Mouse (Mus musculus): ENCODE measurements at regions not wholly inside any gene's neighbourhood (a gene's known extent, or its start where the extent isn't known, plus 50 kb on each side); places are given as distances from the start of the nearest gene placed in this dataset.
A peak's percentile ranks its signal among the peaks of the same experiment; 100 is the strongest.

- H3K4me3 ChIP-seq (replicated peaks; ENCODE audit: low read length) = no peak overlapping the region
- ATAC-seq = peak; percentile 92
- WGBS = 45% methylated on average over 5 of the region's 5 CpGs
- H3K27me3 ChIP-seq (replicated peaks; ENCODE audit: control insufficient read depth, insufficient read depth, low read length) = no peaks in the 10 kb centered on the region
- no peaks in the 10 kb centered on the region for H3K36me3 ChIP-seq (ENCODE audit: control insufficient read depth, insufficient read depth)
- no peaks in the 10 kb centered on the region for H3K9me3 ChIP-seq (ENCODE audit: control insufficient read depth, low read length)
- H3K4me2 ChIP-seq (ENCODE audit: low read length) = no peak overlapping the region
- H3K27ac ChIP-seq (ENCODE audit: low read length) = peak overlapping the region; percentile 43
- H3K4me1 ChIP-seq (replicated peaks; ENCODE audit: control insufficient read depth, insufficient read depth, low read length) = peaks cover 8% of the 10 kb centered on the region
- H3K9ac ChIP-seq (replicated peaks; ENCODE audit: low read depth, low read length) = no peak overlapping the region
These were observed 245.1 kb downstream of the Rps24 start for GRCm38 (mm10) chr14:24731872-24732525.

GRCm38 (mm10) chr14:24733326-24733725, 246.4 kb downstream of the Rps24 start:
- Histone ChIP-seq H3K27ac (ENCODE audit: low read length) (no peak overlapping the region), H3K9ac (replicated peaks; ENCODE audit: low read depth, low read length) (no peak overlapping the region), H3K4me2 (ENCODE audit: low read length) (no peak overlapping the region), H3K4me1 (replicated peaks; ENCODE audit: control insufficient read depth, insufficient read depth, low read length) (peaks cover 8% of the 10 kb centered on the region), H3K27me3 (replicated peaks; ENCODE audit: control insufficient read depth, insufficient read depth, low read length) (no peaks in the 10 kb centered on the region), H3K4me3 (replicated peaks; ENCODE audit: low read length) (no peak overlapping the region), H3K36me3 (ENCODE audit: control insufficient read depth, insufficient read depth) (no peaks in the 10 kb centered on the region), H3K9me3 (ENCODE audit: control insufficient read depth, low read length) (no peaks in the 10 kb centered on the region)
- ATAC-seq = no peak
- WGBS = 76% methylated on average over 7 of the region's 7 CpGs

GRCm38 (mm10) chr14:24738869-24739268, 251.9 kb downstream of the Rps24 start:
- H3K4me1 ChIP-seq (replicated peaks; ENCODE audit: control insufficient read depth, insufficient read depth, low read length) = no peaks in the 10 kb centered on the region
- no peaks in the 10 kb centered on the region for H3K9me3 ChIP-seq (ENCODE audit: control insufficient read depth, low read length)
- ATAC-seq = no peak
- no peak overlapping the region for H3K4me3 ChIP-seq (replicated peaks; ENCODE audit: low read length)
- H3K9ac ChIP-seq (replicated peaks; ENCODE audit: low read depth, low read length) = no peak overlapping the region
- no peak overlapping the region for H3K27ac ChIP-seq (ENCODE audit: low read length)
- no peaks in the 10 kb centered on the region for H3K36me3 ChIP-seq (ENCODE audit: control insufficient read depth, insufficient read depth)
- H3K4me2 ChIP-seq (ENCODE audit: low read length) = no peak overlapping the region
- H3K27me3 ChIP-seq (replicated peaks; ENCODE audit: control insufficient read depth, insufficient read depth, low read length) = no peaks in the 10 kb centered on the region

GRCm38 (mm10) chr14:24744451-24744850, 257.5 kb downstream of the Rps24 start:
- no peaks in the 10 kb centered on the region for H3K27me3 ChIP-seq (replicated peaks; ENCODE audit: control insufficient read depth, insufficient read depth, low read length)
- H3K9me3 ChIP-seq (ENCODE audit: control insufficient read depth, low read length) = no peaks in the 10 kb centered on the region
- peaks cover 28% of the 10 kb centered on the region for H3K4me1 ChIP-seq (replicated peaks; ENCODE audit: control insufficient read depth, insufficient read depth, low read length)
- no peaks in the 10 kb centered on the region for H3K36me3 ChIP-seq (ENCODE audit: control insufficient read depth, insufficient read depth)
- peak; percentile 49; the same call in 1 of the 2 replicates for ATAC-seq
- H3K4me2 ChIP-seq (ENCODE audit: low read length) = no peak overlapping the region
- H3K4me3 ChIP-seq (replicated peaks; ENCODE audit: low read length) = no peak overlapping the region
- WGBS = 49% methylated on average over 2 of the region's 2 CpGs
- no peak overlapping the region for H3K9ac ChIP-seq (replicated peaks; ENCODE audit: low read depth, low read length)
- no peak overlapping the region for H3K27ac ChIP-seq (ENCODE audit: low read length)

- peaks cover 31% of the 10 kb centered on the region for H3K4me1 ChIP-seq (replicated peaks; ENCODE audit: control insufficient read depth, insufficient read depth, low read length)
- H3K9me3 ChIP-seq (ENCODE audit: control insufficient read depth, low read length) = no peaks in the 10 kb centered on the region
- no peak for ATAC-seq
- H3K4me2 ChIP-seq (ENCODE audit: low read length) = no peak overlapping the region
- 50% methylated on average over 3 of the region's 3 CpGs for WGBS
- no peak overlapping the region for H3K9ac ChIP-seq (replicated peaks; ENCODE audit: low read depth, low read length)
- no peak overlapping the region for H3K27ac ChIP-seq (ENCODE audit: low read length)
- H3K4me3 ChIP-seq (replicated peaks; ENCODE audit: low read length) = no peak overlapping the region
- H3K27me3 ChIP-seq (replicated peaks; ENCODE audit: control insufficient read depth, insufficient read depth, low read length) = no peaks in the 10 kb centered on the region
- no peaks in the 10 kb centered on the region for H3K36me3 ChIP-seq (ENCODE audit: control insufficient read depth, insufficient read depth)
These were observed 258.8 kb downstream of the Rps24 start for GRCm38 (mm10) chr14:24745730-24746129.

GRCm38 (mm10) chr14:24747471-24747795, 260.5 kb downstream of the Rps24 start:
- Histone ChIP-seq H3K9me3 (ENCODE audit: control insufficient read depth, low read length) (no peaks in the 10 kb centered on the region), H3K9ac (replicated peaks; ENCODE audit: low read depth, low read length) (no peak overlapping the region), H3K4me3 (replicated peaks; ENCODE audit: low read length) (no peak overlapping the region), H3K4me1 (replicated peaks; ENCODE audit: control insufficient read depth, insufficient read depth, low read length) (peaks cover 31% of the 10 kb centered on the region), H3K4me2 (ENCODE audit: low read length) (no peak overlapping the region), H3K27ac (ENCODE audit: low read length) (no peak overlapping the region), H3K36me3 (ENCODE audit: control insufficient read depth, insufficient read depth) (no peaks in the 10 kb centered on the region), H3K27me3 (replicated peaks; ENCODE audit: control insufficient read depth, insufficient read depth, low read length) (no peaks in the 10 kb centered on the region)
- ATAC-seq = 0 out of 2 replicates have a peak, but pooled peaks have one; percentile 54
- 55% methylated on average over 4 of the region's 4 CpGs for WGBS

GRCm38 (mm10) chr14:24747796-24748496, 261.0 kb downstream of the Rps24 start:
- no peak; the same call in 1 of the 2 replicates for ATAC-seq
- H3K4me1 ChIP-seq (replicated peaks; ENCODE audit: control insufficient read depth, insufficient read depth, low read length) = peaks cover 31% of the 10 kb centered on the region
- no peak overlapping the region for H3K27ac ChIP-seq (ENCODE audit: low read length)
- H3K4me2 ChIP-seq (ENCODE audit: low read length) = no peak overlapping the region
- H3K4me3 ChIP-seq (replicated peaks; ENCODE audit: low read length) = no peak overlapping the region
- H3K9me3 ChIP-seq (ENCODE audit: control insufficient read depth, low read length) = no peaks in the 10 kb centered on the region
- H3K9ac ChIP-seq (replicated peaks; ENCODE audit: low read depth, low read length) = no peak overlapping the region
- H3K36me3 ChIP-seq (ENCODE audit: control insufficient read depth, insufficient read depth) = no peaks in the 10 kb centered on the region
- WGBS = 62% methylated on average over 7 of the region's 7 CpGs
- no peaks in the 10 kb centered on the region for H3K27me3 ChIP-seq (replicated peaks; ENCODE audit: control insufficient read depth, insufficient read depth, low read length)

- Histone ChIP-seq H3K4me1 (replicated peaks; ENCODE audit: control insufficient read depth, insufficient read depth, low read length) (peaks cover 31% of the 10 kb centered on the region), H3K36me3 (ENCODE audit: control insufficient read depth, insufficient read depth) (no peaks in the 10 kb centered on the region), H3K9me3 (ENCODE audit: control insufficient read depth, low read length) (no peaks in the 10 kb centered on the region), H3K27ac (ENCODE audit: low read length) (no peak overlapping the region), H3K4me3 (replicated peaks; ENCODE audit: low read length) (no peak overlapping the region), H3K27me3 (replicated peaks; ENCODE audit: control insufficient read depth, insufficient read depth, low read length) (no peaks in the 10 kb centered on the region), H3K9ac (replicated peaks; ENCODE audit: low read depth, low read length) (no peak overlapping the region), H3K4me2 (ENCODE audit: low read length) (no peak overlapping the region)
- no peak for ATAC-seq
- WGBS = 96% methylated on average over 2 of the region's 2 CpGs
These were observed 261.6 kb downstream of the Rps24 start for GRCm38 (mm10) chr14:24748497-24748862.

GRCm38 (mm10) chr14:24749313-24749712, 262.4 kb downstream of the Rps24 start:
- Histone ChIP-seq H3K36me3 (ENCODE audit: control insufficient read depth, insufficient read depth) (no peaks in the 10 kb centered on the region), H3K4me2 (ENCODE audit: low read length) (no peak overlapping the region), H3K9ac (replicated peaks; ENCODE audit: low read depth, low read length) (0 out of 2 replicates have a peak overlapping the region, but pooled peaks have one; percentile 16), H3K9me3 (ENCODE audit: control insufficient read depth, low read length) (no peaks in the 10 kb centered on the region), H3K4me1 (replicated peaks; ENCODE audit: control insufficient read depth, insufficient read depth, low read length) (peaks cover 29% of the 10 kb centered on the region), H3K27ac (ENCODE audit: low read length) (no peak overlapping the region), H3K27me3 (replicated peaks; ENCODE audit: control insufficient read depth, insufficient read depth, low read length) (no peaks in the 10 kb centered on the region), H3K4me3 (replicated peaks; ENCODE audit: low read length) (no peak overlapping the region)
- 0 out of 2 replicates have a peak, but pooled peaks have one; percentile 24 for ATAC-seq
- 40% methylated on average over 9 of the region's 9 CpGs for WGBS

Measured in forebrain, embryonic 16.5 days (tissue).